Mouse (Mus musculus) skeletal muscle tissue, adult 2 months (tissue): ENCODE measurements around the gene Lamtor4.

ENCODE experiments used
- DNase-seq: peaks from one replicate; pipeline ENCODE4 v3.0.0-alpha.2; 2012; ENCODE audit warnings: low read depth, low spot score

Gene Lamtor4

DNA sequence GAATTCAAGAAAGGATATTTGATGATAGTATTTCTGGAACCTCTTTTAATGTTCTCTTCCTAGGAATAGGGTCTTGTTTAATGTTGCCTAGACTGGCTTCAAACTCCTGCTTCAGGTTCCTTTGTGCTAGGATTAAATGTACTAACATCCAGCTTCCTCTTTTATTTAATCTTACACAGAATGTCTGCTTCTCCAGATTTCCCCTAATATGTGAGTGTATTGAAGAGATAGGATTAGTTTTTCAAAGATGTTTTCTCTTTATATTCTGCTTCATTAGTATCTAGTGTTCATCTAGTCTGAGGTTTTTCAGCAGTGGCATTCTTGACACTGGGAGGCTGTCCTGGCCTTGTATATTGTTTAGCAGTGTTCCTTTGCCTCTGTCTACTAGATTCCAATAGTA, 38.9 kb downstream of the Lamtor4 start:
- no peak for DNase-seq

DNA sequence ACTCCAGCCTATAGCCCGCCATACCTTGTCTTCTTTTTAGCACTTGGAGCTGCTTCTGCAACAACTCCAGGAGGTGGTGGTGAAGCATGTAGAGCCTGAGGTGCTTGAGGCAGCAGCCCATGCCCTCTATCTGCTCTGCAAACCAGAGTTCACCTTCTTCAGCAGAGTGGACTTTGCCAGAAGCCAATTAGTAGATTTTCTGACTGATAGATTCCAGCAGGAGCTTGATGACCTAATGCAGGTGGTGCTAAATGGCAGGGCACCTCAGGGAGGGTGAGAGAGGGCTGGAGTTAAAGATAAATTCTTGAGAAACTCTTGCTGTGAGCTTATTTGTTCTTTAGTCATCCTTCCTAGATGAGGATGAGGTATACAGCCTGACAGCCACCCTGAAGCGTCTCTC, 44.3 kb downstream of the Lamtor4 start:
- no peak for DNase-seq
